Mouse (Mus musculus) heart, adult 2 months (tissue): ENCODE measurements at regions not wholly inside any gene's neighbourhood (a gene's known extent, or its start where the extent isn't known, plus 50 kb on each side); places are given as distances from the start of the nearest gene placed in this dataset.

Experiments used
- CTCF ChIP-seq: fragments of 200-600 bp; IDR thresholded peaks from 2 replicates; pipeline ENCODE4 v1.8.1; 2022; ENCODE audit warnings: antibody characterized with exemption, mild to moderate bottlenecking, moderate library complexity
- EP300 ChIP-seq: fragments of 200-500 bp; IDR thresholded peaks from 2 replicates; pipeline ENCODE4 v1.6.1; 2011; ENCODE audit warnings: low read depth, low read length, control low read depth; ENCODE audit not compliant: insufficient read depth
- POLR2A ChIP-seq: fragments of 200-500 bp; IDR thresholded peaks from 2 replicates; pipeline ENCODE4 v1.6.1; 2011; ENCODE audit warnings: mild to moderate bottlenecking, low read depth, low read length, control low read depth; ENCODE audit not compliant: insufficient read depth

DNA sequence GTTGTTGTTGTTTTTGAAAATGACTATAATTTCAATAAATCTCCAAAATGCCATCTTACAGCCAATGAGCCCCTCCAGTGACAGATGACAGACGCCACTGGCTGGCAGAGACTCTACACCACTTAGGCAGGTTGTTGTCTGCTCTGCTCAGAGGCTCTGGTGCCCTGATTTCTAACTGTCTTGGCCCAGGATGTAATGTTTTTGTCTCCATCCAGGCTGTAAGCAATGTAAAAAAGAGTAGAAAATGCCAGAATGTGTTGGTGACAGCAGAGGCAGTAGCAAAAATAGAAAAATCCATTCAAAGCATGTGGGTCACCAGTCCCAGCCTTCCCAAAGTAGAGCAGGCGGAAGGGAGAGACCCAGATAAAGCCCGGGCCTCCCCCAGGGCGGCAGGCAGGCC is 285.5 kb downstream of the Irs2 start:
- TF ChIP-seq POLR2A = no peak
- TF ChIP-seq EP300 = no peak
- no peak for TF ChIP-seq CTCF
